Mouse (Mus musculus) neural tube, embryonic 10.5 days (tissue): ENCODE data around the gene Hectd4.
"Not testable (repeated sequence)": the region's sequence is repeated elsewhere in the genome, so short reads cannot be mapped to it uniquely, and the experiment has no call there.

Experiments
- DNase-seq: peaks from one replicate; pipeline ENCODE4 v3.0.0-alpha.2; 2017; ENCODE audit warnings: low spot score; ENCODE audit errors: extremely low spot score

Hectd4 gene

GRCm38 (mm10) chr5:121206540-121206939, 13.5 kb upstream of the Hectd4 start:
- no peak for DNase-seq

- no peak for DNase-seq
Measured at GRCm38 (mm10) chr5:121206984-121207383, 13.0 kb upstream of the Hectd4 start.

DNA sequence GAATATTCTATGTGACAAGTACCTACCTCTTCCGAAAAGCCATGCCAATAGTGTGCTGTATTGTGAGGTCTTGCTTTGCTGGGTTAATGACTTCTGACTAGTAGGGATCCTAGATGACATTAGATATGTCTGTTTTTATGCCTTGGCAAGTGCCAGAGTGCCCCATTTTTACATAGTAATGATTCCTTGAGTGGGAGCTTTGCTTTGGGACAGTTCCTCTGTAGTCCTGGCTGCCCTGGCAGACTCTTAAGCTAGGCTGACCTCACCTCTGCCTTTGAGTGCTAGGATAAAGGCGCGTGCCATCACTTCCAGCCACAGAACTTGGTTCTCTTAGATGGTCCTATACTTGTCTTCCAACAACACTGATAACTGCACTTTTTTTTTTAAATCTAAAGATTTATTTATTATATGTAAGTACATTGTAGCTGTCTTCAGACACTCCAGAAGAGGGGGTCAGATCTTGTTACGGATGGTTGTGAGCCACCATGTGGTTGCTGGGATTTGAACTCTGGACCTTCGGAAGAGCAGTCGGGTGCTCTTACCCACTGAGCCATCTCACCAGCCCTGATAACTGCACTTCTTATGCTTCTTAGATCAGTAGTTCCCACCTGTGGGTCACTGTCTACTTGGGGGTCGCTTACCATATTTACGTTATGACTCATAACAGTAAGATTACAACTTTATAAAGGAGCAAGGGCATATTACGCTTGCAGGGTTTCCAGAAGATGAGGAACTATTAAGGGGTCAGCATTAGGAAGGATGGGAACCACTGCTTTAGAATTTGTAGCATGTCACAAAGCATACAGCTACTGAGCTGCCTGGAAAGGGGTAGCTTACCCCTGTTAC, 10.0 kb upstream of the Hectd4 start:
- no peak for DNase-seq

DNA sequence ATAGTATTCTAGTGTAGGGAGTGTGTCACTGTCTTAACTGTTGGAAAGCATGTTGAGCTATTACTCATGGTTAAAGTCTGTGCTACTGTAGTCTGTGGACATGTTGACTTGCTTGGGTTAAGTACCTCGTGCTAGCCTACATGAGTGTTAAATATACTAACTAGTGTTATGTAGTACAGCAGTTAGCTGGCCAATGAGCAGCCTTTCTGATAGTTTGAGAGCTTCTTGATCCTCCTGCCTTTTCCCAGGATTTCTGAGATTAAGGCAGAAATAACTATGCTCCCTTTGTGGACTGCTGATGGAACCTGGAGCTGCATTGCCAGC, 9.5 kb upstream of the Hectd4 start:
- no peak for DNase-seq

DNA sequence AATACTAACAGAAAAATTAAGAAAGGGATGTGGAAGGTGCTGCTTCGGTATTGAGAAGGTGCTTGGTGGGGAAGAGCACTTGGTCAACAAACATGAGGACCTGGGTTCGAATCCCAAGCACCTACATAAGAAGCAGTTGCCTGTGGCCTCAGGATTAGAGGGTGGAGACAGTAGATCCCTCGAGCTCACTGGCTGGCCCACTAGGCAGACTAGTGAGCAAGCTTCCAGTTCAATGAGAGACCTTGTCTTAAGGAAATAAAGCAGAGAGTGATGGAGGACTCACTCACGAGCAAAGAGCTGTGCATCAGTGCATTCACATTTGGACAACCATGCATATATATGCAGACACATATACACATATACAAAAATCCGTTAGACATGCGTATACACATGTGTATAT, 7.9 kb upstream of the Hectd4 start:
- no peak for DNase-seq

DNA sequence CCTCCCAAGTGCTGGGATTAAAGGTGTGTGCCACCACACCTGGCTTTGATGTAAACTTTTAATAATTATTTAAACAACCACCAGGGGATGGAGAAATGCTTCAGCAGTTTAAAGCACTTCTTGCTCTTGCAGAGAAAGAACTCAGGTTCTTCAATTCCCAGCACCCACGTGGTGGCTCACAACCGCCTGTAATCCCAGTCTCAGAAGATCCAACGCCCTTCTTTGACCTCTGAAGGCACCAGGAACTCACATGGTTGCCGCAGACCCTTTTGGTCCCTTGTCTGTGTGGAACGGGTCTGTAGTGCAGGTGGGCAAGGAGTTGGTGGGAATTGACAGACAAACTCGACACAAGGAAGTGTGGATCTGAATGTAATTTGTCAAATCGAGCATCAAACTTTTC, 5.3 kb upstream of the Hectd4 start:
- no peak for DNase-seq

GRCm38 (mm10) chr5:121215380-121216125, 4.5 kb upstream of the Hectd4 start:
- DNase-seq: peak; percentile 72

GRCm38 (mm10) chr5:121216126-121216446, 3.9 kb upstream of the Hectd4 start:
- DNase-seq: no peak

DNA sequence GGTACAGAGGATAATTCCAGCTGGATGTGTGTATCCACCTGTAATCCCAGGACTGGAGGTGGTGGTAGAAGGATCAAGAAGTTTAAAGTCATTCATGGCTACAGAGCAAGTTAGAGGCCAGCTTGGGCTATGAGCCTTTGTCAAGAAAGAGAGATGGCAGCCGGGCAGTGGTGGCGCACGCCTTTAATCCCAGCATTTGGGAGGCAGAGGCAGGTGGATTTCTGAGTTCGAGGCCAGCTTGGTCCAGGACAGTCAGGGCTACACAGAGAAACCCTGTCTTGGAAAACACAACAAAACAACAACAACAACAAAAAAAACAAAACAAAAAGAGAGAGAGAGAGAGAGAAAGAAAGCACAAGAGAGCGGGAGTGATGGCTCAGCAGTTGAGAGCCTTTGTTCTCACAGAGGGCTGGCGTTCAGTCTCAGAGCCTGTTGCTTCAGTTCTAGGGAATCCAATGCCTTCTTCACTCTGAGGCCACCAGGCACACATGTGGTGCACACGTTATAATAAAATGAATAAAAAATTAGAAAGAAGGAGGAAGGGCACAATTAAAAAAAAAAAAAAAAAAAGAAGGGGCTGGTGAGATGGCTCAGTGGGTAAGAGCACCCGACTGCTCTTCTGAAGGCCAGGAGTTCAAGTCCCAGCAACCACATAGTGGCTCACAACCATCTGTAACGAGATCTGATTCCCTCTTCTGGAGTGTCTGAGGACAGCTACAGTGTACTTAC, 3.3 kb upstream of the Hectd4 start:
- DNase-seq: not testable (repeated sequence)

- DNase-seq: no peak
Measured at GRCm38 (mm10) chr5:121217313-121217634, 2.7 kb upstream of the Hectd4 start.

DNA sequence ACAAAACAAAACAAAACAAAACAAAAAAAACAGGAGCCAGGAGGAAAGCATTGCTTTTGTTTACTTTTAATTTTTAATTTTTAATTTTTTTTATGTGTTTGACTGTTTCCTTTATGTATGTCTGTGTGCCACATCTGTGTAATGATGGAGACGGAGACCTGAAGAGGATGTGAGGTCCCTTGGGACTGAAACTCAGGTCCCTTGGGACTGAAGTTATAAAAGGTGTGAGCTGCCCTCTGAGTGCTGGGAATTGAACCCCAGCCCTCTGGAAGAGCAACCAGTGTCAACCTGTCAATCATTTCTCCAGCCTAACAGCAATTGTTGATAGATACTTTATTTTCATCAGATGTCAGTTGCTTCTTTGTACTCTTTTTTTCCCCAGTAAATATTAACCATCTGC, 829 bp upstream of the Hectd4 start:
- DNase-seq: no peak

GRCm38 (mm10) chr5:121220732-121221301, 798 bp downstream of the Hectd4 start:
- peak; percentile 44 for DNase-seq

- no peak for DNase-seq
Measured at GRCm38 (mm10) chr5:121221328-121221850, 1.4 kb downstream of the Hectd4 start.

- not testable (repeated sequence) for DNase-seq
Measured at GRCm38 (mm10) chr5:121224020-121224419, 4.0 kb downstream of the Hectd4 start.

DNA sequence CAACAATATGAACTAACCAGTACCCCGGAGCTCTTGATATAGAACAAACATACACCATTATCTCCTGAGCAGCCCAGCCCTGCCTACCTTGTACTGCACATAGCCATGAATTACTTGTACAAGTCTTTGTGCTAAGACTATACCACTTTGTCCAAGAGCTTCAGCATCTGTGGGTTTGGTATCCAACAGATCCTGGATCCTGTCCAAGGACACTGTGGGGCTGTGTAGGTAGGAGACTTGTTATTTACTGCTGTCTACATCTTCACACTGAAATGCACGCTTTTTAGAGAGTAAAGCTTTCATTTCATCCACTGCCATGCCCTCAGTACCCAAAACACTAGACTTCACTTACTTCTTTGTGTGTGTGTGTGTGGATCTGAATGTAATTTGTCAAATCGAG, 4.8 kb downstream of the Hectd4 start:
- no peak for DNase-seq

- DNase-seq: no peak
Measured at GRCm38 (mm10) chr5:121225854-121226253, 5.8 kb downstream of the Hectd4 start.

- no peak for DNase-seq
Measured at GRCm38 (mm10) chr5:121226406-121226805, 6.4 kb downstream of the Hectd4 start.

DNA sequence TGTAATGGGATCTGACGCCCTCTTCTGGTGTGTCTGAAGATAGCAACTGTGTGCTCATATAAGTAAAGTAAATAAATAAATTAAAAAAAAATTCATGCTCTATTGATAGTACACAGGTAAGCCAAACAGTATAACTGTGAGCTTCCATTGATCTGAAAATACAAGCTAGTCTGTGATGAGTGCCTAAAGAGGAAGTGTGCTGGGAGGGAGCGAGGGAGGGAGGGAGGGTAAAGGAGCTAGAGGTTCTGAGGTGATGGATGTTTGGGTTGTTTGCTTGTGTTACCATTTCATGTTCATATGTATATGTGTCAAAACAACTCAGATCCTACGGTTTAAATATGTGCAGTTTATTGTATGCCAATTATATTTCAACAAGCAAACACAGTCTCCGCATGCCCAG, 6.8 kb downstream of the Hectd4 start:
- no peak for DNase-seq

- not testable (repeated sequence) for DNase-seq
Measured at GRCm38 (mm10) chr5:121227330-121227729, 7.3 kb downstream of the Hectd4 start.

GRCm38 (mm10) chr5:121229182-121229581, 9.2 kb downstream of the Hectd4 start:
- no peak for DNase-seq

DNA sequence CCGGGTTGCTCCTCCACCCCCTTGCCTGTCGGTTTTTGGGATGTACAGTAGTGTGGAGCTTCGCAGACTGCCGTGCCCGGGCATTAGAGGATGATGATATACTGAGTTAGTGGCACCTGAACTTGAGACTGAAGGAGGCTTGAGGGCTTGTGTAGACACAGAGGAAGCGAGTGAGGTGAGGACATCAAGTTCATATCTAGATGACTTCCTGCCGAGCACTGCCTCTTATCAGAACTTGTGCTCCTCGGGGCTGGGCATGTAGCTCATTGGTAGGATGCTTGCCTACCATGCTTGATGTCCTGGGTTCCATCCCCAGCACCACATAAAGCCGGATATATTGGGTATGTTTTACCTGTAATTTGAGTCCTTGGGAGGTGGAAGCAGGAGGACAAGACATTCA, 10.8 kb downstream of the Hectd4 start:
- DNase-seq: no peak

GRCm38 (mm10) chr5:121232789-121233188, 12.8 kb downstream of the Hectd4 start:
- no peak for DNase-seq
